Mouse (Mus musculus) lung, postnatal 4 days (tissue): Measurements from ENCODE around the gene Hint2.

ENCODE experiments used
- DNase-seq, 2 experiments: peaks; one replicate each; pipeline ENCODE4 v3.0.0; 2021

Gene Hint2

GRCm38 (mm10) chr4:43653161-43654015, 2.9 kb downstream of the Hint2 start, which contains the start of gene Spag8:
Gene Spag8 (minus strand): TSS chr4:43653594.
- DNase-seq = peak; percentile 66 to 79

GRCm38 (mm10) chr4:43652726-43653125, 3.5 kb downstream of the Hint2 start:
- DNase-seq = no peak

- no peak for DNase-seq
Measured at GRCm38 (mm10) chr4:43649783-43650182, 6.5 kb downstream of the Hint2 start.

GRCm38 (mm10) chr4:43640491-43640890, 15.8 kb downstream of the Hint2 start:
- peak in 1 of 2 experiments; percentile 12 for DNase-seq

- peak in 1 of 2 experiments; percentile 12 for DNase-seq
Measured at GRCm38 (mm10) chr4:43640076-43640475, 16.2 kb downstream of the Hint2 start.

- DNase-seq = peak in 1 of 2 experiments; percentile 17
Measured at GRCm38 (mm10) chr4:43636751-43637150, 19.5 kb downstream of the Hint2 start.

- DNase-seq = peak in 1 of 2 experiments; percentile 16
Measured at GRCm38 (mm10) chr4:43634621-43635374, 21.5 kb downstream of the Hint2 start.

GRCm38 (mm10) chr4:43633736-43634135, 22.5 kb downstream of the Hint2 start:
- no peak for DNase-seq

- peak in 1 of 2 experiments; percentile 20 for DNase-seq
Measured at GRCm38 (mm10) chr4:43633296-43633695, 23.0 kb downstream of the Hint2 start.

GRCm38 (mm10) chr4:43631956-43632920, 24.0 kb downstream of the Hint2 start:
- peak in 1 of 2 experiments; percentile 40 for DNase-seq

- peak; percentile 59 to 78 for DNase-seq
Measured at GRCm38 (mm10) chr4:43631046-43631955, 25.0 kb downstream of the Hint2 start, which contains the start of gene Npr2. Gene Npr2 (plus strand): TSS chr4:43631935.

GRCm38 (mm10) chr4:43630671-43631045, 25.6 kb downstream of the Hint2 start:
- no peak for DNase-seq

- DNase-seq = peak; percentile 71 to 87
Measured at GRCm38 (mm10) chr4:43630030-43630581, 26.2 kb downstream of the Hint2 start.

GRCm38 (mm10) chr4:43629106-43629817, 27.0 kb downstream of the Hint2 start:
- peak in 1 of 2 experiments; percentile 19 for DNase-seq

- no peak for DNase-seq
Measured at GRCm38 (mm10) chr4:43620146-43620778, 36.0 kb downstream of the Hint2 start.

GRCm38 (mm10) chr4:43613060-43613730, 43.1 kb downstream of the Hint2 start:
- peak; percentile 53 to 74 for DNase-seq

GRCm38 (mm10) chr4:43612534-43612933, 43.7 kb downstream of the Hint2 start:
- no peak for DNase-seq

GRCm38 (mm10) chr4:43604751-43605685, 51.2 kb downstream of the Hint2 start:
- no peak for DNase-seq
